Mouse (Mus musculus) kidney, adult 9 months (tissue): ENCODE measurements around the gene Lsm2.
"Not testable (repeated sequence)": the region's sequence is repeated elsewhere in the genome, so short reads cannot be mapped to it uniquely, and the experiment has no call there.

ENCODE experiments used
- DNase-seq: peaks from one replicate; pipeline ENCODE4 v3.0.0; 2022

Gene Lsm2

DNA sequence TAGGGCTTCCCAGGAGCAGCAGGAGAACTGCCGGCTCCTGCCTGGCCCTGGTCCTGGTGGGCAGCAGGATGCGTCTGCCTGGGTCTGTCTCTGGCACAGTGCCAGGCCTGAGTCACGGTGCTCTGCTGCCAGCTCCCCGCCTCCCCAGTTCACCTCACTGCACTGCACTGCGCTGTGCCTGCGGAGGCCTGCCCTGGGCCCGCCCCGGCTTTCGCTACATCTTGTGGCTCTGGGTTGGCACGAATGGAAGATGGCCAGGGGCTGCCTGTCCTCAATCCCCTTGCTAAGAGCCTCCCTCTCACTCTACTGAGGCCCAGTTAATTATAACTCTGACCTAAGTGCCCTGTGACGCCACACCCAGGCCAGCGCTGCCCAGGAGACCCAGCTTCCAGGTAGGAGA is 34.7 kb downstream of the Lsm2 start, which contains the start of gene Vwa7:
Gene Vwa7, plus strand, starts transcription at position 204 of the 400 bp plus-strand sequence.
- peak; percentile 57 for DNase-seq

DNA sequence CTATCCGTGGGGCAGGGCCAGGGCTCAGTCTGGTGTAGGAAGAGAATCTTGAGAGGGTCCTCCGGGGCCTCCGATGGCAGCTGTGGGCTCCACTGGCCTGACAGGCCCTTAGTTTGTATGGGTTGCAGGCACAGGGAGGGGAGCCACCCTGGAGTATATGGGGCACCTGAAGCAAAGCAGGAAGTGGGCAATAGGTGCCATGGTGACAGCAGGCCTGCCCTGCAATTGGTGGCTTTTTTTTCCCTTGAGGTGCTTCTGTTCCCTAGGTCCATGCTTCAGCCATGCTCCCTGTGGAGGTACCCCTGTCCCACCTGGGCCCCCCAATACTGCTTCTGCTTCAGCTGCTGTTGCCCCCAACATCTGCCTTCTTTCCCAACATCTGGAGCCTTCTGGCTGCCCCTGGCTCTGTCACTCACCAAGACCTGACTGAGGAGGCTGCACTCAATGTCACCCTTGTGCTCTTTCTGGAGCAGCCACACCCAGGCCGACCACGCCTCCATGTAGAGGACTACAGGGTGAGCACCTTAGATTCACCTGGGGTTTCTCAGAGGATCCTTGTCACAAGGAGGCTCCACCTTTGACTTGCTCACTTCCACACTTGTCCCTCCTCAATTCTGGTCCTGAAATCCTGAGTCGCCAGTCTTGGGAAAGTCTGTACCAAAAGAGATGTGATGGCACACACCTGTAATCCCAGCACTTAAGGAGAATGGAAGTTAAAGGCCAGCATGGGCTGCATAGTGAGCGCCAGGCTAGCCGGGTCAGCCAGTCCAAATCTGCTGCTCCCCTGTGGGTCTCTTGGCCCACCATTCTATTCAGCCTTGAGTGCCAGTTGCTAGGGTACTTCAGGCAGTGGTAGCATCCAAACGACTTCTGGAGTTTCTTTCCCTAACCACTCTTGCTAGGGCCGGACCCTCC is 35.4 kb downstream of the Lsm2 start:
- DNase-seq, result no peak

DNA sequence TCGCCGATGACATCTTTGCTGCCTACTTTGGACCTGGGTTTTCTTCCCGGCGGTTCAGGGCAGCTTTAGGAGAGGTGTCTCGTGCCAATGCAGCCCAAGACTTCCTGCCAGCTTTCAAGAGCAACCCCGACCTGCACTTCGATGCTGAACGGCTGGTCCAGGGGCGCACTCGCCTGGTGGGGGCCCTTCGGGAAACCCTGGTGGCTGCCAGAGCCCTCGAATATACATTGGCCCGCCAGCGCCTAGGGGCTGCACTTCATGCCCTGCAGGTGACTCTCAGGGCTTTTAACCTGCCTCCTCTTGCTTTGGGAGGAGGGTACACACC is 36.0 kb downstream of the Lsm2 start:
- DNase-seq, result no peak

DNA sequence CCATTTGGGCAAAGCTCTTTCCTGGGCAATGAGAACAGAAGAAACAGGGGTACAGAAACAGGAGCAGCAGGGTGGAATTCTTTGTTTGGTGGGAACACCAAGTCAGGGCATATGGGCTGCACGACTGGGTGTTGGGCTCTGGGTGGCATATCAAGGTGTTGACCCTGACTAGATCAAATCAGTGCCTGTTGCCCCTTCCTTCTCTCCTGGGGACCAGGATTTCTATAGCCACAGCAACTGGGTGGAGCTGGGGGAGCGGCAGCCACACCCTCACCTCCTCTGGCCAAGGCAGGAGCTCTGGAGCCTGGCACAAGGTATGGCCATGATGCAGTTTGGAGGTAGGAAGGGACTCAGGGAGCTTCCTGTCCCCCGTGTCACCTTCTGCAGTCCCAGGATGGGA is 36.5 kb downstream of the Lsm2 start:
- no peak for DNase-seq

DNA sequence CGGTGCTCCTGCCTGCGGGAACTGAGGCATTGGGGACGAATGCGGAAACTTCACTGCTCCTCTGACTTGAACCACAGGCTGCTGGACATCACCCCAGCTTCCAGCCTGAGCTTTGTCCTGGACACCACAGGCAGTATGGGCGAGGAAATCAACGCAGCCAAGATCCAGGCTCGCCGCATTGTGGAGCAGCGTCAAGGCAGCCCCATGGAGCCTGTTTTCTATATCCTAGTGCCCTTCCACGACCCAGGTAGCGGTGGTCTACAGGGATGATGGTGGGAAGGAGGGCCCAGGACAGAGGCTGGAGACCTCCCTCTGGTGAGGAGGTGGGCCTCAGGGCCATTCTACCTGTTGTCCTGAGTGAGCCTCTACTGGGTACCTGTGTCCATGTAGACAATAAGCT is 38.2 kb downstream of the Lsm2 start:
- no peak for DNase-seq

DNA sequence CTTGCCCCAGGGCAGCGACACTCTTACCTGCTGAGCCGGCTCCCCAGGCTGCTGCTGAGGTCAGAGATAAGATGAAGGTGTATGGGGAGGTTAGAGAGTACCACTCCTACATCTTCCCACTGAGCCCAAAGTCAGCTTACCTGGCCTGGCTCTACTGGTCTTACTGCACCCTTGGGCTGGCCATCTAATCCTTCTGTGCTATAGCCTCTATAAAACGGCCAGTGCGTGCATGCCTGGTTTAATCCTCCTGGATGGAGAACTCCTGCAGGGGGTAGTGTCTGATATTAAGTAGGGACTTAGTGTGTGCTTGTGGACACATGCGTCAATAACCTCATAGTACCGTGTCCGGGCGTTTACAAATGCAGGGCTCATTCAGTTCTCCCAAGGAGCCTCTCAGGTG is 38.9 kb downstream of the Lsm2 start:
- no peak for DNase-seq

DNA sequence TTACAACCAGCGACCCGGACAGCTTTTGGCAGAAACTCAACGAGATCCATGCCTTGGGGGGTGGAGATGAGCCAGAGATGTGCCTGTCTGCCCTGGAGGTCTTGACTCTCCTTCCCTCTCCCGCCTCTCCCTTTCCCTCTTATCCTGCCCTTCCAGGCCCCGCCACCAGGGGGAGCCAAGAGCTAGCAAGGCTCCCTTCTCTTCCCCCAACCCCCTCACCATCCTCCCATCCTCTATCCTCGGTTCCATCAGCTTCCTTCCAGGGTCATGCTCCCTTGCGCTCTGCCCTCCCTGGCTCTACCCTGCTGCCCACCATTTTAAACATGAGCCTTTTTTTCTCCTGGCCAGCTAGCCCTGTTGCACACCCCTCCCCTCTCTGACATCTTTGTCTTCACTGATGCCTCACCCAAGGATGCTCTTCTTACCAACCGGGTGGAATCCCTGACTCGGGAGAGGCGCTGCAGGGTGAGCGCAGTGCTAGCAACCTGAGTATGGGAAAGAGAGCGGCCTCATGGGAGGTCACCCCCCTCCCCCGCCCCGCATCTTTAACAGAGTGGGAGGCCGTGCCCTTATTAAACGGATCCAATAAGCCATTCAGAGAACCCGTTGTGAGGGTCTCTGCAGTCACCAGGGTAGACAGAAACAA is 39.6 kb downstream of the Lsm2 start:
- peak; percentile 90 for DNase-seq

DNA sequence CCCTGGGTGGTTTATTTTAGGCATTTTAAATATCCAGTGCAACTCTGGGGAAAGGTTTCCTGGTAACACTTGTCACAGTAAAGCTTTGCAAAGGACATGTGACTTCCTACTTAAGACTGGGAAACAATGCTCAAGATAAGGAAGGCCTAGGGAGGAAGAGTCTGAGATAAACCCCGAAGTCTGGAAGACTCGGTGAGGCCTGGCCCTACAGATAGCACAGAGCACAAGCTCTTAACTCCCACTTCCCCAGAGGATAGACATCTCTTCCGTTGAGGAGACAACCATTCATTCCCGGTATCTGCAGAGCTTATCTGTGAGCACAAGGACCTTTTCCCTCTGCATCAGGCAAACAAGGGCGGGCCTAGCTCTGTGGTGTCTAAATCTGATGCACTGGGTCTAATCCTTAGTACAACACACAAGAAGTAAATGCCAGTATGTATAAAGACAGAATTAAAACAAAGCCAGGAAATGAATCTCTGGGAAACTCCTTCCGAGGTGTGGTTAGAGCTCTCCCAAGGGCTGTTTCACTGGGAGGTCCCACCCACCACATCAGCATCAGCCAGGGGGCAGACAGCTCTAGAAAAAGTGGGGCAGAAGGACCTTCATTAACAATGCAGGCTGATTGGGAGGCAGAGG is 40.3 kb downstream of the Lsm2 start:
- DNase-seq, result no peak

DNA sequence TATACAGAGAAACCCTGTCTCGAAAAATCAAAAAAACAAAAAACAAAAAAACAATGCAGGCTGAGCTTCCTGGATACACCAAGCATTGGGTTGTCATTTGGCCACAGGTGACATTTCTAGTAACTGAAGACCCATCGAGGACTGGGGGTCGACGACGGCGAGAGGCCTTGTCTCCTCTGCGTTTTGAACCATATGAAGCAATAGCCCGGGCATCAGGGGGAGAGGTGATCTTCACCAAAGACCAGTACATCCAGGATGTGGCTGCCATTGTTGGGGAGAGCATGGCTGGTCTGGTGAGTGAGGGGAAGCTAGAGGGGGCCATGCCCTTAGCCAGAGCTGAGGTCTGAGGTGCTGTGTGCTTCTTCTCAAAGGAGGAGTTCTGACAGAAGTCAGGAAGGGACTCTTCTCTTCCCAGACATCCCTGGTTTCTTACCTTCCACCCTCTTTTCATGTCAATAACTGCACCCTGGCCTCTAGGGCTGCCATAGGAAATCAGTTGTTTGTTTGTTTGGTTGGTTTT is 40.9 kb downstream of the Lsm2 start:
- no peak for DNase-seq

DNA sequence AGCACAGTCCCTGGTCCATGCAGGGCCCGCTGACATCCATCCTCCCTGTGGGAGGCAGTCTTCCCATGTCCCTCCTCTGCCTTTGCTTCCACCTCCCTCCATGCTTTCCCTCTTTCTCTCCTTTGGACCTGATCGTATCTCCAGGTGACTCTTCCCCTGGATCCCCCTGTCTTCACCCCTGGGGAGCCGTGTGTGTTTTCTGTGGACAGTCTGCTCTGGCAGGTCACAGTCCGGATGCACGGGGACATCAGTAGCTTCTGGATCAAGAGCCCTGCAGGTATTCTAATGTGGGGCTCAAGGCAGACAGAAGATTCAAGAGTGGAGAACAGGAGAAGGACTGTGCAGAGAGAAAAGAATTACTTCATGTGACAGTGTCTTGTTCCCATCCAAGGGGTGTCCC is 41.6 kb downstream of the Lsm2 start:
- DNase-seq, result no peak

DNA sequence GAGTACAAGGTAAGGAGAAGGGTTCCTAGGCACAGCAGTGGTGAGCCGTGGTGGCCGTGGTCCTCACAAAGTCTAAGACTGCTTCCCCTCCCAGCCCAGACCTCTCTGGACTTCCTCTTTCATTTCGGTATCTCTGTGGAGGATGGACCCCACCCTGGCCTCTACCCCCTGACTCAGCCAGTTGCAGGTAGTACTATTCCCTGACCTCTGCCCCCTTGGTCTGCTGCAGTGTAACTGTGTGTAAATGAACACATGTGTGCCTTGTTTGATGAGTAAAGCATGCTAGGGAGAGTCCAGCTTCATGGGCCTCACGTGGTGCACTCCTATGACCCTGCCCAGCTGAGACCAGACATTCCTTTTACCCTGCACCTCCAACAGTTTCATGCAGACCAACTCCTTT is 42.1 kb downstream of the Lsm2 start:
- no peak for DNase-seq

DNA sequence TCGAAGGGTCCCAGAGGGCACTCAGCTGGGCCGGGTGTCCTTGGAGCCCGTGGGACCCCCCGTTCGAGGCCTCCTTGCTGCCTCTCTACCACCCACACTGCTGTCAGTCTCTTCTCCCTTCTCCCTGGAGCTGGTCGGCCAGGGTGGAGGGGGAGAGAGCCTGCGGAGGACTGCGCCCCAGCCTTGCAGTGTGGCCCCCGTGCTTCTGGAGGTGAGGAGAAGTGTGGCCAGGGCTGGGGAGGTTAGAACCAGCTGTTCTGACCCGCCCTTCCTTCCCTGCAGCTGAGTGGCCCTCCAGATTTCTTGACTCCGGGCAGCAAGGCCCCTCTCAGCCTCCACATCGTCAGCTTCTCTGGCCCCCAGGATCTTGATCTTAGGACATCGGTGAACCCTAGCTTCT is 42.6 kb downstream of the Lsm2 start:
- no peak for DNase-seq

DNA sequence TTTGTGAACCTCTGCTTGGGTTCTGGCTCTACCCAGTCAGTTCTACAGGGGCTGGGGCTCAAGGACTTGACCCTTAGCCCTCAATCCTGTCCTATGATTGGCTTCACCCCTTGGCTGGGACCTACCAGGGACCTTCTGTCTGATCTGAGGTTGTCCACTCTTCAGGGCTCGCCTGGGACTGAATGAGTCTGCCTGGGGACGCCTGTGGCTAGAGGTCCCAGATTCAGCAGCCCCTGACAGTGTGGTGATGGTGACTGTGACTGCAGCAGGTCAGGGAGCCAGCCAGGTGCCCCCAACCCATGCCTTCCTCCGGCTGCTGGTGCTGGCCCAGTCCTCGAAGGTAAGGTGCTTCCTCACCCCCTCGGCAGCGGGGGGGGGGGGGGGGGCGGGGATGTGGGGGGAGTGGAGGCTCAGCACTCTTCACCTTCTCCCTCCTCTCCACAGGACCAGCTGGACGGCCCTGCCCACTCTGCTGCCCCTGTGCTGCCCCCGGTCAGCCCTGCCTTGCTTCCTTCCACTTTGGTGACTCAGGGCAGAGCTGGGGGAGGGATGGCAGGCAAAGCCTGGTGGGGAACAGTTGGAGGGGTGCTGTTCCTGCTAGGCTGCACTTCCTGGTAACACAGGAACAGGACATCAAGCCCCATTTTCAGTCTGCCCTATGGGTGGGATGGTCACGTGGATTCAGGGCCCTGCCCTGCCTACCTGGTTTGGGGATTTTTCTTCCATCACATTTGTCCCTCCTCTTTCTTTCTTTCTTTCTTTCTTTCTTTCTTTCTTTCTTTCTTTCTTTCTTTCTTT is 43.2 kb downstream of the Lsm2 start:
- DNase-seq, result no peak

DNA sequence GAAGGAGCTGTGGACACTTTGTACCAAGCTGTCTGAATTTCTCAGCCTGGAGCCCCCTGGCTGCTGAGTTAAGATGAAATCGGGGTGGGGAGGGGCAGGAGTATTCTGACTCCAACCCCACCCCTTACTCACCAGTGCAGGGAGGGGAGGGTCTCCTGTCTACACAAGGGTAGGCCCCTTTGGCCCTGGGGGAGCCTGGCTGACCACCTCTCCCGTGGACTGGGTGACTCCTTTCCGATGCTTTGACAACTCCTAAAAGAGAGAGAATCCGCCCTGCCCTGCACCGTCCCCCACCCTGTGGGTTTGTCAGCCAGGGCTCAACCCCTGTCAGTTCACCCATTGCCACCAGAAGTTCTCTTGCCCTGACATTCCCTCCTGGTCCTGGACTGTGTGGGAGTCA is 44.5 kb downstream of the Lsm2 start:
- DNase-seq, result no peak

DNA sequence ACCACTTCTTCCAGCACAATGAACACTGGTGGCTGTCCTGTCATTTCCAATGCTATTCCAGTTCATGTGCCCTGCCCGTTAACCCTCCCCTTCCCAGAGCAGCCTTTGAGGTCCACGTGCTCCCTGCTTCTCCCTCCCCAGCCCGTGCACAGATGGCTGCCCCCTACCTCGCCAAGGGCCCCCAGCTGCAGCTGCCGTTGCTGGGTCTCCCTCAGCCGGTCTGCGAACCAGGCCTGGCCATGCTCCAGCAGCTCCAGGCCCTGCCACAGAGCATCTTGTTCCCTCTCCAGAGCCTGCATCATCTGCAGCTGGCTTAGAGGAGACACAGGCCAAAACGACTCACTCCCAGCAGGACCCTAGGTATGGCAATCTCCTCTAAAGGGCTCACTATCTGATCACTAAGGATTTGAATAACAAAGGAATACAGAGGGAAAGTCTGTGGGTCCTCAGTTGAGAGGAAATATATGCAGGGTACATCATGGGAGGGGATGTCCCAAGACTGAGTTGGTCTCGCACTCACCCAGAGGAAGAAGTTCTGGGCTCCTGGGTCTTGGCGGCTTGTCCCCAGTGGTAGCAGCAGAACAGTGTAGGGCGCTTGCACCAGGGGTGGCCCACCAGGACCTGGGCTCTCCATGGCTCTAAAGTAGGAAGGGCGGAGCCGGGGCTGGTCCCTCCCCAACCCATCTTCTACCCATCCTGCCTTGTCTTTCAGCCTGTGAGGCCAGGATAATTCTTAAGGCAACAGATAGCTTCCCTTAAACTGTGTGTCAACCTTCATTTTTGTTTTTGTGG is 45.8 kb downstream of the Lsm2 start, which contains the start of gene Sapcd1:
Gene Sapcd1, minus strand, starts transcription at position 740 of the 792 bp plus-strand sequence.
- DNase-seq, result no peak

DNA sequence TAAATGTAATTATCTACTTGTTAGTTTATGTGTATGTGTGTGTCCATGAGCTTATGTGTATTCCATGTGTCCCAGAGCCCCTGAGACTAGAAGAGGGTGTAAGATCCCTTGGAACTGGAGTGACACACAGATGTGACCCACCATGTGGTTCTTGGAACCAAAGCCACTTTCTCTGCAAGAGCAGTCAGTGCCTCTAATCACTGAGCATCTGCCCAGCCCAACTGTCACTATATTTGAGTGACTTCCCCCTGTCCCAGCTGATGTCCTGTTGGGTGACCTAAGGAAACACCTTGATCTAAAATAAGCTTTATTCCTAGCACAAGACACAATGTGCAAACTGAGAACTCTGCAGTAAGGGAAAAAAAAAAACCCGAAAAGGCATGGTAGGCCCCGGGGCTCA is 46.7 kb downstream of the Lsm2 start:
- DNase-seq, result no peak

DNA sequence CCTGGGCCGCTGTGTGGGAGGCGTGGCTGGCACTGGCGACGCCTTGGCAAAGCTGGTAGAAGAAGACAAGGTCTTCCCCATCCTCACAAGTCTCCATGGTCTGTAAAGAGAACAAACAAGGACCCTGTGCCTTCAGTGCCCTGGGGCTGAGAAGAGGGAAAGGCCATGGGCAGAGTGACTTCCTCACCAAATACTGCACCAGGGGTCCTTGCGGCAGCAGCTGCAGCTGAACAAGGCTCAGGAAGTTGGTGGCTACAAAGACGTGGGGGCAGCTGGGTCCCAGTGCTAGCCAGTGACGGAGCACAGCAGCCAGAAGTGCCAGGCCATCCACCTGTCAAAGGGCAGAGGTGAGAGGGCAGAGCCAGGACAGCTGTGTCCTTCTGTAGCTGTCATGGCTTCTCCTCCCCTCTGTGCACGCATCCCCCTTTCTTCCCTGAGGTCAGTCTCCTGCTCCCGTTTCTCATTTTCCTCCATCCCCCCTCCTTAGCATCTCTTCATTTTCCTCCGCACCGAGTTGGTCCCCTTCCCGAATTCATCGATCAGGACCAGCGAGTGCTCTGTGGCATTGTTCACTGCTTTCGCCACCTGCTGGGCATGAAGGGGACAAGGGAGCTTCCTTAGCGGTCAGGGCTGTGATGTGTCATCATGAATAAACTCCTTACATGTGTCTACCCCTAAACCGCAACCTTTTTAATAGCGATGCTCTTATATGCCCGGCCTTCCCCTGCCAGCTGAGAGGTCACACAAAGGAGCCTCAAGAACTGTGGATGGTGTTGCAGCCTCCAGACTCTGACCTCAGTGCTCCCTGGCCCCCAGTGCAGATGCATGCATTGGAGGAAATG is 48.2 kb downstream of the Lsm2 start:
- no peak for DNase-seq

DNA sequence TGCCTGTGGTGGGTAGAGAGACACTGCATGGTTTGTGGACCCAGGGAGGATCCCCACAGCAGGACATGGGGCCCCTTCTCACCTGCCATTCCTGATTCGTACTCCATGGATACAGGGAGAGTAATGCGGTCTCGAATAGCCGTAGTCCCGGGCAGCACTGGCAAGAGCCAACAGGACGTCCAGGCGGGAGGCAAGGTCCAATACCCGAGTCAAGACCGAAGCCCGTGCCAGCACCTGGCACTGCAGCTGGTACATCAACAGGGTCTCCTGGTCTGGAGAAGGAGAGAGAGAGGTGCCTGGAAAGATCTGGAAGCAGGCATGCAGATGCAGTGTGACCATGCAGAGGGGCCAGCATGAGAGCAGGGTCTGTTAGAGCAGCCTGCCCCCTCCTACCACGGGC is 49.6 kb downstream of the Lsm2 start:
- DNase-seq, result no peak

DNA sequence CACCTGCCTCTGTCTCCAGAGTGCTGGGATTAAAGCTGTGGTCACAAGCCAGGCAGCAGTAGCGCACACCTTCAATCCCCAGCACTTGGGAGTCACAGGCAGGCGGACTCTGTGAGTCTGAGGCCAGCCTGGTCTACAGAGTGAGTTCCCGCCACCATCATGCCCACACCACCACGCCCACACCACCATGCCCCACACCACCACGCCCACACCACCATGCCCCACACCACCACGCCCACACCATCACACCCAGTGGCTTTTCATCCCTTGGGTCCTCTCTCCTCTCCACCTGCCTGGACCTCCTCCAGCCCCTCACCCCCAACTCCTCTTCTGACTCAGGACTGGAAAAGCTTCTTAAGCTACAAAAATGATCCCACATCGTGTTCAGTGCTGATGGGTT is 50.2 kb downstream of the Lsm2 start:
- DNase-seq, result no peak

DNA sequence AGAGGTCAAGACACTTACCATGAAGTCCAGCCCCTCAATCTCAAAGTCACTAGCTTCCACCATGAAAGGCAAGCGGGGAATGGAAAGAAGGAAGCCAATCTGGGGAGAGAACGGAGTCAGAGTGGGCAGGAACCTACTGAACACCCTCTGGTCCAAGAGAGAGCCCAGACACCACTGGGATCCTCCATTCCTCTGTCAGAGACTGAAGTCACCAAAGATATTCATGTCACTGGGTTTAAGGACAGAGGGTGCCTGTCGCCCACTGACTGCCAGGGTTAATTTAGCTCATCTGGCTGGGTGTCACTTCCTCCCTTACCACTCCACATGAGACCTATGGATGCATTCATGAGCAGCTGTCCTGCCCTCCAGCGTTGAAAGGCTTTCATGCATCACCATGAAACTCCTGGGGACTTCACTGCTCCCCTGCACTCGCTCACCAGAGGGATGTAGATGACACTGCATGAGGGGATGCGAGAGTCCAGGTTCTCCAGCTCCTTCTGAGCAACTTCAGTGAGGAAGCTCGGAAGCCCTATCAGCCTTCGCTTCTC is 50.7 kb downstream of the Lsm2 start:
- no peak for DNase-seq

DNA sequence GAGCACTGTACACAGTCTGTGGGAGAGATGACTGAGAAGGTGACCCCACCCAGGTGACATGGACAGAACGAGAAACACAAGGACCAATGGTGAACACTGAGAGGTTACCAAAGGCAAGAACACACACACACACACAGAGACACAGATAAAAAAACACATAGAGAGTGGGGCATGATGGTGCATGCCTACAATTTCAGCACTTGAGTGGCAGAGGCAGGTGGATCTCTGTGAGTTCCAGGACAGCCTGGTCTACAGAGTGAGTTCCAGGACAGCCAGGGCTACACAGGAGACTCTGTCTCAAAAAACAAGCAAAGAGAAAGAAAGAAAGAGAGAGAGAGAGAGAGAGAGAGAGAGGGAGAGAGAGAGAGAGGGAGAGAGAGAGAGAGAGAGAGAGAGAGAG is 52.0 kb downstream of the Lsm2 start:
- not testable (repeated sequence) for DNase-seq
